Mouse (Mus musculus): Measurements from ENCODE around the gene Gm527.

DNA sequence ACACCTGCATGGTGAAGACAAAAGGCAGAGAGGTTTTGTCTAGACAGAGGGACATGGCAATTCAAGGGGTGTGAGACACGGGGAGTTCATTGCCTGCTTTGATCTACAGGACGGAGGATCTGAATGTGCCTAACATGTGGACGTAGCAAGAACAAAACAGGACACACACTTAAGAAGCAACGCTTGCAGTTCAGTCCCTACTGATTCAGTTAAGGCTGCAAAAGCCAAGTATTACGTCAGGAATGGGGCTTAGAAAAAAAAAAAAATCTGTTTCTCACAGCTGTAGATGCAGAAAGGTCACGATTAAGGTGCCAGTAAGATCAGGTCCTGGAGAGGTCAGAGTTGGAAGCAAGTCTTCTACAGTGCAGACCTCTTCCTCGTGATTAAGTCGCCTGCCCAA, 14.5 kb upstream of the Gm527 start:
- TF ChIP-seq CTCF (IDR thresholded peaks at IDR 0.05; ENCODE audit: insufficient read depth, low read depth, low read length) (no peak), POLR2A (IDR thresholded peaks at IDR 0.05; ENCODE audit: insufficient read depth, low read depth, low read length) (no peak)

All from olfactory bulb, adult 2 months (tissue).